Mouse (Mus musculus): ENCODE results near the gene Heca. TPM values are rescaled to one million over a fixed set of nuclear protein-coding genes. Genes with fewer than 3 reads are reported as not detected.

Heca gene
- total and polyA plus RNA-seq, 2 experiments from 2014 or later, result 4.3 to 32.2 TPM

Other genes starting within 250 kb of the Heca start
- 72.1 and 107 TPM in 2 replicates for gene Cited2, start 224.8 kb downstream of the Heca start, total RNA-seq (2014; rRNA removed)
- 44.6 and 48.2 TPM in 2 replicates for gene Cited2, start 224.8 kb downstream of the Heca start, polyA plus RNA-seq (2015; fragmentation: Nextera tagmentation; extraction: Ambion mirVana)
- 0.76 and 1.4 TPM in 2 replicates for gene Txlnb, start 151.8 kb downstream of the Heca start, total RNA-seq (2014; rRNA removed)
- gene Txlnb, start 151.8 kb downstream of the Heca start, polyA plus RNA-seq (2015; fragmentation: Nextera tagmentation; extraction: Ambion mirVana), result 0.43 and 0.57 TPM in 2 replicates
- gene Abracl, start 75.2 kb upstream of the Heca start, total RNA-seq (2014; rRNA removed), result 9.7 and 19.2 TPM in 2 replicates
- 36.8 and 42.0 TPM in 2 replicates for gene Abracl, start 75.2 kb upstream of the Heca start, polyA plus RNA-seq (2015; fragmentation: Nextera tagmentation; extraction: Ambion mirVana)
- gene Reps1, start 107.8 kb upstream of the Heca start, total RNA-seq (2014; rRNA removed), result 72.0 and 75.5 TPM in 2 replicates
- 16.0 and 22.5 TPM in 2 replicates for gene Reps1, start 107.8 kb upstream of the Heca start, polyA plus RNA-seq (2015; fragmentation: Nextera tagmentation; extraction: Ambion mirVana)